Mouse (Mus musculus): ENCODE data around the gene St6galnac5. TPM values are rescaled to one million over a fixed set of nuclear protein-coding genes. Genes with fewer than 3 reads are reported as not detected.
A peak's percentile ranks its signal among the peaks of the same experiment; 100 is the strongest.

St6galnac5 gene
- total RNA-seq, 2 experiments from 2014 or later: not detected

- peak; percentile 82 for ATAC-seq (replicated peaks; ENCODE audit: poor library complexity, severe bottlenecking)
Measured at GRCm38 (mm10) chr3:152920365-152920764, 61.7 kb downstream of the St6galnac5 start.

GRCm38 (mm10) chr3:152919101-152919500 lies 62.9 kb downstream of the St6galnac5 start:
- ATAC-seq (replicated peaks; ENCODE audit: poor library complexity, severe bottlenecking): no peak

GRCm38 (mm10) chr3:152917579-152917978 lies 64.5 kb downstream of the St6galnac5 start:
- ATAC-seq (replicated peaks; ENCODE audit: poor library complexity, severe bottlenecking): no peak; the same call in 1 of the 2 replicates

- ATAC-seq (replicated peaks; ENCODE audit: poor library complexity, severe bottlenecking): no peak
Measured at GRCm38 (mm10) chr3:152914376-152914775, 67.7 kb downstream of the St6galnac5 start.

- ATAC-seq (replicated peaks; ENCODE audit: poor library complexity, severe bottlenecking): no peak
Measured at GRCm38 (mm10) chr3:152913625-152914024, 68.4 kb downstream of the St6galnac5 start.

- peak; percentile 7; the same call in 1 of the 2 replicates for ATAC-seq (replicated peaks; ENCODE audit: poor library complexity, severe bottlenecking)
Measured at GRCm38 (mm10) chr3:152913150-152913549, 68.9 kb downstream of the St6galnac5 start.

- peak; percentile 91 for ATAC-seq (replicated peaks; ENCODE audit: poor library complexity, severe bottlenecking)
Measured at GRCm38 (mm10) chr3:152912216-152913101, 69.6 kb downstream of the St6galnac5 start.

- ATAC-seq (replicated peaks; ENCODE audit: poor library complexity, severe bottlenecking): no peak
Measured at GRCm38 (mm10) chr3:152911578-152911977, 70.5 kb downstream of the St6galnac5 start.

- ATAC-seq (replicated peaks; ENCODE audit: poor library complexity, severe bottlenecking): no peak
Measured at GRCm38 (mm10) chr3:152907683-152908082, 74.4 kb downstream of the St6galnac5 start.

- ATAC-seq (replicated peaks; ENCODE audit: poor library complexity, severe bottlenecking): no peak
Measured at GRCm38 (mm10) chr3:152907087-152907486, 75.0 kb downstream of the St6galnac5 start.

- ATAC-seq (replicated peaks; ENCODE audit: poor library complexity, severe bottlenecking): peak; percentile 96
Measured at GRCm38 (mm10) chr3:152905800-152906199, 76.2 kb downstream of the St6galnac5 start.

- ATAC-seq (replicated peaks; ENCODE audit: poor library complexity, severe bottlenecking): no peak
Measured at GRCm38 (mm10) chr3:152905026-152905425, 77.0 kb downstream of the St6galnac5 start.

GRCm38 (mm10) chr3:152898906-152899305 lies 83.1 kb downstream of the St6galnac5 start:
- no peak for ATAC-seq (replicated peaks; ENCODE audit: poor library complexity, severe bottlenecking)

- ATAC-seq (replicated peaks; ENCODE audit: poor library complexity, severe bottlenecking): no peak
Measured at GRCm38 (mm10) chr3:152897196-152897595, 84.8 kb downstream of the St6galnac5 start.

- ATAC-seq (replicated peaks; ENCODE audit: poor library complexity, severe bottlenecking): no peak
Measured at GRCm38 (mm10) chr3:152896111-152896510, 85.9 kb downstream of the St6galnac5 start.

- ATAC-seq (replicated peaks; ENCODE audit: poor library complexity, severe bottlenecking): peak; percentile 100
Measured at GRCm38 (mm10) chr3:152894935-152895334, 87.1 kb downstream of the St6galnac5 start.

- ATAC-seq (replicated peaks; ENCODE audit: poor library complexity, severe bottlenecking): no peak
Measured at GRCm38 (mm10) chr3:152888116-152888515, 93.9 kb downstream of the St6galnac5 start.

GRCm38 (mm10) chr3:152886749-152887148 lies 95.3 kb downstream of the St6galnac5 start:
- ATAC-seq (replicated peaks; ENCODE audit: poor library complexity, severe bottlenecking): no peak

- no peak for ATAC-seq (replicated peaks; ENCODE audit: poor library complexity, severe bottlenecking)
Measured at GRCm38 (mm10) chr3:152883556-152883955, 98.5 kb downstream of the St6galnac5 start.

- no peak for ATAC-seq (replicated peaks; ENCODE audit: poor library complexity, severe bottlenecking)
Measured at GRCm38 (mm10) chr3:152881706-152882105, 100.3 kb downstream of the St6galnac5 start.

- no peak for ATAC-seq (replicated peaks; ENCODE audit: poor library complexity, severe bottlenecking)
Measured at GRCm38 (mm10) chr3:152880121-152880835, 101.8 kb downstream of the St6galnac5 start.
